Mouse (Mus musculus) spleen, postnatal 14 days (tissue): Measurements from ENCODE around the gene Upf1.

Experiments
- DNase-seq, 2 experiments: peaks; one replicate each; pipeline ENCODE4 v3.0.0; 2021 to 2022; ENCODE audit warnings: low spot score in 2 of 2

Upf1 gene

GRCm38 (mm10) chr8:70353194-70353817 lies at the start of gene Upf1:
Gene Upf1, minus strand, starts transcription at chr8:70353278.
- peak; percentile 99 for DNase-seq

GRCm38 (mm10) chr8:70397611-70398563 lies 44.8 kb upstream of the Upf1 start:
- no peak for DNase-seq

- no peak for DNase-seq
These were observed 43.1 kb upstream of the Upf1 start for GRCm38 (mm10) chr8:70396184-70396583.

DNA sequence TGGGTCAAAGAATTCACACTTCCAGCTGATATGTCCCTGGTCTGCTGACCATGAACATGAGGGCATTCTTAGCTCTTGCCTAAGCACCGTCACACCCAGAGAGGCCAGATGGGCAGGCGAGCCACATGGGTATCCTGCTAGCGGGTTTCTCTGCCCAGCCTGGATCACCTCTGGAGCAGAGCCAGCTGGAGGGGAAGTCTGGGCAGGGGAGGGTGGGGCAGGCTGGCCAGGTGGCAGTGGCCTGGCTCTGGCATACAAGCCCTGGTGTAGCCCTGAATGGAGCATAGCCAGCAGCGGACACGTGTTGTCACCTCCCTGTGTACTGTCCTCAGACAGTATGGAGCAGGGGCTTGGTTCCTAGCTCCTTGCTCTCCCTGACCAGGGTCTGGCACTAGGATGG lies 42.6 kb upstream of the Upf1 start:
- DNase-seq = no peak

DNA sequence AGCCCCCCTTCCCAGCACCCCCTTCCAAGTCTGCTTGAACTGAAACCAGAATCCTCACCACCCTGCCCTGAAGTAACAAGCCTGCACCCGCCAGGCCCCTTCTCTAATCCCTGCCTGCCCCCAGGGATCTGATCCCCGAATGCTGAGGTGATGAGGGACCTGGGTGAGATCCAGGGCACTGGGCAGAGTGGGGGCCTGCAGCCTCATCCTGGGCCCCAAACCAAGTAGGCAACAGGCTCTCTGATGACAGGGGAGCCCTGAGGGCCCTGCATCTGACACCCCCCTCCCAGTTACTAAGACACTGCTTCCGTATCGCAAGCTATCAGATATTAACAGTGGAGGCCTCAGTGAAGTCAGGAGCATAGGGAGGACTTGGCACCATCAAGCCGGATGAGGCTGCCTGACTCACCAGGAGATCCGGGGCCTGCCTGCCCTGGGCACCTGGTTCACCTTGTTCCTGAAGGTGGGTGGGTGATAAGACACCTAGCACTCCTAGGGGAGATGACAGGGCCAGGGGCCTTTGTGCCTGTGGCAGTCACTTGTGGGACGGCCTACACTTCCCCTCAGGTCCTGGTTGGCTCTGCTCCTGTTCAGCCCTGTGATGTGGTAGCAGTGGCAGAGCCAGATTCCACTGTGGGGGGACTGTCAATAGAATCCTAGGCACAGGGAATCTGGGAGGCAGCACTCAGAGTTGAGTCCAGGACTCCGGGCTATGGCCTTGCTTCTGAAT lies 41.4 kb upstream of the Upf1 start:
- DNase-seq = no peak

- DNase-seq = no peak
These were observed 40.0 kb upstream of the Upf1 start for GRCm38 (mm10) chr8:70393087-70393486.

DNA sequence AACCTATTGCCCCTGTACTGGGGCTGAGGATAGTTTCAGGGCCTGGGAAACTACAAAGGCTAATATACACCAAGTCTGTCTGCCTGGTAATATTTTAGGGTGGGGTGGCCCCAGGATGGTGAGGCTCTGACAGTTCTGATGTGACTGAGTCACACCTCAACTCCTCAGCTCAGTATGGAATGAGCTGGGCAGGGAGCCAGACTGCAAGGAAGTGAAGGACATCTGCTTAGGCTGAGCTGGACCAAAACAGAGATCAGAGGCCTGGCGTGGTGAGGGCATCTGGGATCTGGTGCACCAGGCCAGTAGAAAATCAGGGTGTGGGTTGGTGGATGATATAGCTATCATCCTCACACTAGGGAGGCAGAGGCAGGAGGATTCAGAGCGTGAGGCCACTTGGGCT lies 36.6 kb upstream of the Upf1 start:
- no peak for DNase-seq

DNA sequence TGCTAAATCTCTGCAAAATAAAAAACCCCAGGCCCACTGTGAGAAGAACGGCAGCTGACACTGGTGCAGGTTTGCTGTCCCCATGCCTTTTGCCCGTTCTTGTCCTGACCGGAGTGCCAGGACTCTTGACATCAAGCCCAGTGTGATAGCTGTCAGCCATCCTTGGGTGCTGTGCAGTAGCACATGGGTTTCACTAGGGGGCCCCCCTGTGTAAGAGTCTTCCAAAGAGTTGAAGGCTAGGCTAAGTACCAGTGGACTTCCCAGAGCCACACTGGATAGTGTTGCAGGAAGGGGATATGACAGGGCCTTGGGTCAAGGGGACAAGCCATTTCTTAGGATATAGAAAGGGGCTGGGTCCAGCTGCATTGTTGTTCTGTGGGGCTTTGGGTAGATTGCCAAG lies 30.2 kb upstream of the Upf1 start:
- DNase-seq = peak in 1 of 2 experiments; percentile 62

DNA sequence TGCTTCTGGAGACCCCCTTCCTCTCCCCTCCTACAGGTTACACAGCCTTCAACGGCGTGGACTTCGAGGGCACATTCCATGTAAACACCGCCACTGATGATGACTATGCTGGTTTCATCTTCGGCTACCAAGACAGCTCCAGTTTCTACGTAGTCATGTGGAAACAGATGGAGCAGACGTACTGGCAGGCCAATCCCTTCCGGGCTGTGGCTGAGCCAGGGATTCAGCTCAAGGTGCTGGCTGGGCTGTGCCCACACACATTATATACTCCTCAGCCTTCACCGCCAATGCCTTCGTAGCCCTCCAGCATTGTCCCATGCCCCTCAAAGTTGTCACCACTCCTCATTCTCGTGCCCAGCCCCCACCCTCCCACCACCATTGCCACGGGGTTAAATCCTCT lies 27.0 kb upstream of the Upf1 start:
- DNase-seq = no peak

GRCm38 (mm10) chr8:70377049-70377448 lies 24.0 kb upstream of the Upf1 start:
- no peak for DNase-seq

DNA sequence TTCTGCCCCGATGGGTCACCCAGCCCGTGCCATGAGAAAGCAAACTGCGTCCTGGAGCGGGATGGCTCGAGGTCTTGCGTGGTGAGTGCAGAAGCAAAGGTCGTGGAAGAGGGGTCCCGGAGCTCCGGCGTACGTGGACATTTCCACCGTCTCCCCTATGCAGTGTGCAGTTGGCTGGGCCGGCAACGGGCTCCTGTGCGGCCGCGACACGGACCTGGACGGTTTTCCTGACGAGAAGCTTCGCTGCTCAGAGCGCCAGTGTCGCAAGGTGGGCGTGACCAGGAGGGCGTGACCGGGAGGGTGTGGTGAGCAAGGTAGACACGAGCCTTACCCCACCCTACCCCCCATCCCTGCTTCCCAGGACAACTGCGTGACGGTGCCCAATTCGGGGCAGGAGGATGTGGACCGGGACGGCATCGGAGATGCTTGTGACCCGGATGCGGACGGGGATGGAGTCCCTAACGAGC lies 23.2 kb upstream of the Upf1 start:
- no peak for DNase-seq

DNA sequence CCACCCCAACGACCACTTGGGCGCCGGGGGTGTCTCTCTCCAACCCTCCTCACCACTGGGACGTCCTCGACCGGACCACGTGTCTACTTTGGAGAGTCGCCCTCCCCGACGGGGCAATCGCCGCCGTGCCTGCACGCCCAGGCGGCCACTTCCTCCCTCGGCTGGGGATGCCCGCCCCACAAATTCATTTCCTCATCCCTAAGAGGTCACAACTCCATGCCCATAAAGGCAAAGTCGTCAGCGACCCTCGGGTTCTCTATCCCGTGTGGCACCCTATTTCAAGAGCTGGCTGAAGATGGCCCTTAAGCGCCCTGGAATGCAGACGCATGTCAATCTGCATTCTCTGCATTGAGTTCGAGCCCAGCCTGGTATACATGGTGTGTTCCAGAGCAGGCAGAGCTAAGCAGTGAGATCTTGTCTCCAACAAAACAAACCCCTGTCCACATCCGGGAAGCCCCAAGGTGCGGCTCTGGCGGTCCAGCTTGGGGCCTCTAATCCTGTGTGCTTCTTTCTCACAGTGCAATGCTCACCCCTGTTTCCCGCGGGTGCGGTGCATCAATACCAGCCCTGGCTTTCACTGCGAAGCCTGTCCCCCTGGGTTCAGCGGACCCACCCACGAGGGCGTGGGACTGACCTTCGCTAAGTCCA lies 22.3 kb upstream of the Upf1 start:
- DNase-seq = no peak

- DNase-seq = peak; percentile 49 to 58
These were observed 21.3 kb upstream of the Upf1 start for GRCm38 (mm10) chr8:70374318-70374927.

GRCm38 (mm10) chr8:70373397-70374317 lies 20.6 kb upstream of the Upf1 start, which contains the start of gene Comp:
Gene Comp, plus strand, starts transcription at chr8:70373558.
- no peak for DNase-seq

DNA sequence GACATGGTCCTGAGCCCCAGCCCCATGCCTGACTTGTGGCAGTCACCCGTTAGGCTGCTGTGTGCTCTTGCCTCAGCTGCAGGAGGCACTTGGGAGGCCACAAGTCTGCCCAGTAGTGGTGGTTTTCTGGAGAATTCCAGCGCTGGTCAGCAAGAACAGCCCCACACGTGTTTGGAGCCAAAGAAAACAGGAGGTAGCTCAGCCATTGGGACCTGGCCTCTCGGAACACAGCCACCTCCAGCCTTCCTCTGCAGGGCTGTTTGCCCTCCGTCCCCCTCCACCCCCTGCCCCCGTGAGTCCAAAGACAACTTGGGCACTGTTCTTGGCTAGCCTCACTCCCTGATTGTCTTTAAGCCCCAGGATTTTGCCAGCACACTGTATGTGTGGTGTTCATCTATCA lies 18.9 kb upstream of the Upf1 start:
- DNase-seq = no peak

- no peak for DNase-seq
These were observed 17.4 kb upstream of the Upf1 start for GRCm38 (mm10) chr8:70370476-70370875.

DNA sequence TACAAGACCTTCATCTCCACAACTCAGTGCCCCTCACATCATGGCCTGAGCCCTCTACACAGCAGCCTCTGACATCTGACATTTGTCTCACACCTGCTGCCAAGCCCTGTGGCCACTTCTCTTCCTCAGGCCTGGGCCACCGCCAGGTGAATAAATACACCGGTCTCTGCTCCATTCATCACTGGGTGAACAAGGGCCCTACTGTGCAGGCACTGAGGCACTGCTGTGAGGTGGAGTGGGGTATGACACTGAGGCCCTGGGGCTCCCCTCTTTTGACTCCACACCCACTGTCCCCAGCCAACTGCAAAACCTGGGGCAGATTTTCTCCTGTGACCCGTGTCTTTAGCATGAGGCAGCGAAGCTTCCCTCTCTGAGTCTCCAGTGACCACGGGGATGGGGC lies 13.5 kb upstream of the Upf1 start:
- no peak for DNase-seq

GRCm38 (mm10) chr8:70364066-70364465 lies 11.0 kb upstream of the Upf1 start:
- no peak for DNase-seq

GRCm38 (mm10) chr8:70361484-70362032 lies 8.5 kb upstream of the Upf1 start:
- no peak for DNase-seq

DNA sequence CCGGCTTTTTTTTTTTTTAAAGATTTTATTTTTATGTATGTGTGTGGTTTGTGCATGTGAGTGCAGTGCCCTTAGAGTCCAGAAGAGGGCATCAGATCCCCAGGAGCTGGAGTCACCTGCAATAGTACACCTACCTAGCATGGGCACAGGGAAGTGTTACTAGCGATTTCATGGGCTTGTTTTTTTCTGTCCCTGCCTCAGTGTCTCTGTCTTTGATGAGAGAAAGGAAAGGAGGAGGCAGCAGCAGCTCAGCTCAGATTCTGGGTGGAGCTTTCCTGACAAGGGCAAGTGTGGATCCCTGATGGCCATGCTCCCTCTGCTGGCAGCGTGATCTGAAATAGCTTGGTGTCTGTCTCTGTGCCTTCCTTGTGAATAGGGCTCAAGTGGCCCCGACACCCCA lies 7.7 kb upstream of the Upf1 start:
- no peak for DNase-seq
